Mouse (Mus musculus) T-helper 17 cell (primary cell): ENCODE data around the gene Irf2bp2.

Source experiments
- in situ Hi-C, 2 experiments: fragments of 300-600 bp; cut with MboI, MseI; formaldehyde crosslinking; loops; 1 replicate in 1 of 2; 2 replicates in 1 of 2; pipeline ENCODE4 v1.15.1; 2025; ENCODE audit warnings: high pct_unique_total_duplicates in 2 of 2

Gene Irf2bp2

DNA sequence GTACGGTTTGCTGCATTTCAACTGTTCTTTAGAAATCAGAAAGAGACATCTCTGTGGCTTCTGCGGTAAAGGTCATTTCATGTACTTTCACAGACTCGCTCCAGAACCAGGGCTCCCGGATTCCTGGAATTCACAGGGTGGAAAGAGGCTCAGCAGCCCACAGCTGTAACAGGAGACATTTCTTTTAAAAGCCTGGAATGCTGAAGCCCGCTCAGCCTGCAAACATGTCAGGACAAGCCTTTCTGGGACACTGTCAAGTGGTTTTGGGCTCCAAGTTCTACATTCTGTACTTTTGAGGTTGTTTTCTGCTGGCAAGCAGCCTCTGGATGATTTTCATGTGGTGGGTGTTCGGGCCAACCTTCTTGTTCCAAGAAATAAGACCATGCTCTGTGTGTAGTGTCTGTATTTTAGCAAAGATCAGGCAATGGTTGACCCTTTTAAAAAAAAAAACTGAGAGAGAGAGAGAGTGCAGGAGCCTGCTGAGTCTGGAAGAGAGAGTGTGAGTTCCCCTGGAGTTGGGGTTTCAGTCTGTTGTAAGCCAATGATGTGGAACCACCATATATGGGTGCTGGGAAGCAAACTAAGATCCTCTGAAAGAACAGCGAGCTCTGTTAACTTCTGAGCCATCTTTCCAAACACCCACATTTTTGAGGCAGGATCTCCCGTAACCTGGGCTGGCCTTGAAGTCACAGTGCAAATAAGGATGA, 9.6 kb upstream of the Irf2bp2 start:
- in situ Hi-C loops: loop anchor here in 1 of 2 experiments (5.0 kb wide), 1 partner anchor 49 kb away; no protein-coding TSS in a partner anchor

DNA sequence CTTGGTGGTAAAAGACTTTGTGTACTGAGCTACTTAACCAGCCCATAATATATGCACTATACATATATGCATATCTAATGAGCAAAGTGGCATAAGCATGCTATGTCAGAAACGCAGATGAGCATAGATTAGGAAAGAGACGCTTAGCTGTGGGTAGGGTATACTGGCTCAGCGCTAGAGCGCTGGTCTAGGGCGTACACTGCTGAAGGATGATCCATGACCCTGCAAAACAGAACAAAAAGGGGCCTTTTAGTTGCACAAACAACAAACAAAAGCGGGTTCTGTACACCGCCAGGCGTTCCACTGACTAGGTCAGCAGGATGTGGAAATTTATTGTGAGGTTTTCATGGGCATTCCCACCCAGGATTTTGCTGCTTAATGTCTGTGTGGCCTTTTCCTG, 8.9 kb upstream of the Irf2bp2 start:
- in situ Hi-C loops: loop anchor here in 1 of 2 experiments (5.0 kb wide), 1 partner anchor 50 kb away; no protein-coding TSS in a partner anchor

GRCm38 (mm10) chr8:126601325-126601724, 7.5 kb upstream of the Irf2bp2 start:
- in situ Hi-C loops: loop anchor here in 1 of 2 experiments (5.0 kb wide), 1 partner anchor 51 kb away; no protein-coding TSS in a partner anchor

- in situ Hi-C loops: loop anchor here in 1 of 2 experiments (5.0 kb wide), 1 partner anchor 51 kb away; no protein-coding TSS in a partner anchor
Observed at GRCm38 (mm10) chr8:126600816-126601243, 7.0 kb upstream of the Irf2bp2 start.

DNA sequence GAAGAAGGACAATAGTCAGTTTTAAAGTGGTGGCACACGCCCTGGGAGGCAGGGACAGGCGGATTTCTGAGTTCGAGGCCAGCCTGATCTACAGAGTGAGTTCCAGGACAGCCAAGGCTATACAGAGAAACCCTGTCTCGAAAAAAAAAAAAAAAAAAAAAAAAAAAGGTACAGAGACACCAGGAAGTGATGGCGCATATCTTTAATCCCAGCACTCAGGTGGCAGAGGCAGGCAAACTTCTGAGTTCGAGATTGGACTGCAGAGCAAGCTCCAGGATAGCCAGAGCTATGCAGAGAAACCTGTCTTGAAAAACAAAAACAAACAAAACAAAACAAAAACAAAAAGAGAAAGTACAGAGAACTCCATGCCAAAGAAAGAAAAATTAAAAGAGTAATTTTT, 6.6 kb upstream of the Irf2bp2 start:
- in situ Hi-C loops: loop anchor here in 1 of 2 experiments (5.0 kb wide), 1 partner anchor 52 kb away; no protein-coding TSS in a partner anchor

GRCm38 (mm10) chr8:126599297-126599696, 5.5 kb upstream of the Irf2bp2 start:
- in situ Hi-C loops: loop anchor here in 1 of 2 experiments (5.0 kb wide), 1 partner anchor 88 kb away; no protein-coding TSS in a partner anchor

- in situ Hi-C loops: loop anchor here in 1 of 2 experiments (5.0 kb wide), 1 partner anchor 89 kb away; no protein-coding TSS in a partner anchor
Observed at GRCm38 (mm10) chr8:126598218-126598617, 4.4 kb upstream of the Irf2bp2 start.

DNA sequence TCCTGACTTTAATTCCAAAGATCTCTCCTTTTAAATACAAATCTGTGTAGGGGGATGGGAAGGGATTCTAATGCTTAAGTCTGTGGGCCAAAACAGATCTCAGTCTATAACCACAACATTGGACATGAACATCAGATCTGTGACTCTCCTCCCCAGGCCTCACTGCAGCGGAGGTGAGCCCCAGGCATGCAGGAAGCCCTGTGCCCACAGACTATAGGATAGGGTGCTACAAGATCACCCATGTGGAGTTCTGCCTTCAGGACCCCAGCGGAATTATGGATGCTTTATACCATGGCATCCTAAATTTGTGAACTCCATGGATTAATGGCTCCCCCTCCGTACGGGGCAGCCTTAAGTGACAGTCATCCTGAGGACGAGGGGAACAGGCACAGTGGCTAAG, 2.9 kb upstream of the Irf2bp2 start:
- in situ Hi-C loops: loop anchor here in 1 of 2 experiments (5.0 kb wide), 1 partner anchor 91 kb away; no protein-coding TSS in a partner anchor

DNA sequence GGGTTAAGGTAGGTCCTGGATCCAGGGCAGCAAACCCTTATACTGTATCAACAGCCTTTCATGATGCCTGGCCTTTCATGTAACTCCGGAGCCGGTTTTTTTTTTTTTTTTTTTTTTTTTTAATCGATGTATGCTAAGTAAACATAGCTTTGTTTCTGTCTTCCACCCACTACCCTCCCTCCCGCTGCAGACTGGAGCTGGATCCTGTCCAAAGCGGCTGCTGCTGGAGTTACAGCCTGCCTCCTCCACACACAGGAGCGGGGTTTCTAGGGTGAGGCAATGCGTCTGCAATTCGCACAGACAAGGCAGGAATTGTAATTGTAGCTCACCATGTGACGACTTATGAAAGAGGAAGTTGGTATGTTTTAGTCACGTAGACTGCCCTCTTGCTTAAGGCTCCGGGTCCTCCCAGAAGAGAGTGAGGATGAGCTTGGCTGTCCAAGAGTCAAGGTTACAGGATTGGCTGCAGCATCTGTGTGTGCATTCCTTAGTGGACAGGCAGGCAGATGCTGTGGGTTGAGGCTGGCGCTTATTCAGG, 2.4 kb upstream of the Irf2bp2 start:
- in situ Hi-C loops: loop anchor here in 1 of 2 experiments (5.0 kb wide), 1 partner anchor 91 kb away; no protein-coding TSS in a partner anchor

DNA sequence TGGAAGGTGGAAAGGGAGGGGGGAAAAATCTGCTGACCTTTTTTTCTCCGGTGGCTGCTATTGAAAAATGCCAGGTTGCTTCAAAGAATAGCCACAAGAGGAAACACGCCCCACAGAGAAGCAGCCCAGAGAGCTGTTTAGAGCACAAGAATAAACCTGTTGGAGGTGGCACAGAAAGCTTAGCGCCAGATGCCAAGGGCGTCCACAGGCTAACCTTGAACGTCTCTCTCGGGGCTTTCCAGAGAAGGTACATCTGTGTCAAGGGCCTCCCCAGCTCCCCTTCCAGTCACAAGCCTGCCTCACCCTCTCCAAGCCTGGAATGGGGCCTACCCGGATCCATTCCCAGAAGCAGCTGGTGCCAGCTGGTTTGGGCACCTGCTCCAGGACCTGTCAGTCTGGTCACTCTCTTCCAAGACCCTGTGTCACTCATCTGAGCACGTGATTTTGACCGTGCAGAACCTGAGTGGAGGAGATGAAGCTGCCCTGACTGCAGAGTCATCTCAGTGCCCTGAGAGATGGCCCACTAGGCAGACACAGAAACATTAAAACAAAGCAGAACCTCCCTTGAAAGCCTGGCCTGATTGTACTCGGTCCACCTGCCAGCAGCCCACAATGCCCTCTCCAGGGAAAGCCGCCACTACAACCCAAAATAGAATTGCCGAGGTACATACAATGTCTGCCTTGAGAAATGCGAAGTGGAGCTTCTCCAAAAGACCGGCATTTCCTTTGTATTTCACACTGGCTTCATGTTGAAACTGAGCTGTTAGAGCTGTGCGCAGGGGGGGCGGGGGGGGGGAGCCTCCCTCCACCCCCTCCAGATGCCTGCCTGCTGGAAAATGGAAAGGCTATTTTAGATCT, 1.6 kb upstream of the Irf2bp2 start:
- in situ Hi-C loops: loop anchor here in 1 of 2 experiments (5.0 kb wide), 1 partner anchor 92 kb away; no protein-coding TSS in a partner anchor

- in situ Hi-C loops: loop anchor here in 1 of 2 experiments (5.0 kb wide), 1 partner anchor 253 kb away; no protein-coding TSS in a partner anchor
Observed at GRCm38 (mm10) chr8:126594481-126595000, 755 bp upstream of the Irf2bp2 start.

DNA sequence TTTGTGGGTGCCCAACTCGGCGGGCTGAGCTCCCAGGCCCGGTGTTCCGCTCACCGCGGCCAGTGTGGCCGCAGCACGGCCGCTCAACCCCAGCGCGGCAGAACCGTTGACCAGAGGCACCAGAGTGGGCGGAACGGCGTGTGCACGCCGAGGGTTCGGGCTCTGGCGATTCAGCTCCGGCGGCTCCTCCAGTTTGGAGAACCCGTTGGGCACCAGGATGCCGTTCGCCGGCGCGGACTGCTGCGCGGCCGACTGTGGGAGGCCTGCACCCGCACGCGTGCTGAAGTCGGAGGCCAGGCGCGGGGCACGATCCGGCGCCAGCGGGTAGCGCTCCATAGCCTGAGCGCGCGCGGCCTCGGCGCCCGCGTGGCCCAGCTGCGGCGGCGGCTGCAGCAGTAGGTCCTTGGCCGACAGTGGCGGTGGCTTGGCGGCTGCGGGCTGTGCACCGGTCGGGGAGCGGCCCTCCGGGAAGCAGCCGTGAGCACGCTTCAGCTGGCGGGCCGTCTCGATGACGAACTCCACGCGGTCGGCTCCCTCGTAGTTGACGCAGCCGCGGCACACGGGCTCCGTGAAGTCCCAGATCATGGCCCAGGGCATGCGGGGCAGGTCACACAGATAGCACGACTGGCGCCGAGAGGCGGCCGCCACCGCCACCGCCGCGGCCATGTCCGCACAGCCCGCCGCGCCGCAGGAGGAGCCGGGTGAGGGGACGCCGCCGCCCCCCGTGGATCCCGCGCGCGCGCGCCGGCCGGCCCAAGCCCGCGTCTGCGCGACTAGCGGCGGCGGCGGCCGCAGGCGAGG, 815 bp downstream of the Irf2bp2 start:
- in situ Hi-C loops: loop anchor here in 1 of 2 experiments (5.0 kb wide), 1 partner anchor 254 kb away; no protein-coding TSS in a partner anchor

DNA sequence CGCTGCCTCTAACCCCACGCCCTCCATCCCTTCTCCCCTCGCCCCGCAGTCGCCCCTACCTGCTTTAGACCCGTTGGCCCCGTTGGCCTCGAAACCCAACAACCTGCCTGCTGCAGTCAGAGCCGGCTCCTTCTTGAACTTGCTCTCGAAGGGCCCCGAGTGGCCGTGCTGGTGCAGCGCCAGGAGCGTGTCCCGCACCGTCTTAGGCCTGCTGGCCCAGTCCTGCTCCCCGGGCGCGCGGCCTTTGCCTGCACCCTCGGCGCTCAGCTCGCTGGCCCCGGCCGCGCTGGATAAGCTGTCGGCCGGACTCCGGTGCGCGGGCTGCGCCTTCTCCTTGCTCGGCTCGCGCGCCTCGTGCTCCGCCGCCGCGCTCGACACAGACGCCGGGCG, 1.4 kb downstream of the Irf2bp2 start:
- in situ Hi-C loops: loop anchor here in 1 of 2 experiments (5.0 kb wide), 1 partner anchor 255 kb away; no protein-coding TSS in a partner anchor

DNA sequence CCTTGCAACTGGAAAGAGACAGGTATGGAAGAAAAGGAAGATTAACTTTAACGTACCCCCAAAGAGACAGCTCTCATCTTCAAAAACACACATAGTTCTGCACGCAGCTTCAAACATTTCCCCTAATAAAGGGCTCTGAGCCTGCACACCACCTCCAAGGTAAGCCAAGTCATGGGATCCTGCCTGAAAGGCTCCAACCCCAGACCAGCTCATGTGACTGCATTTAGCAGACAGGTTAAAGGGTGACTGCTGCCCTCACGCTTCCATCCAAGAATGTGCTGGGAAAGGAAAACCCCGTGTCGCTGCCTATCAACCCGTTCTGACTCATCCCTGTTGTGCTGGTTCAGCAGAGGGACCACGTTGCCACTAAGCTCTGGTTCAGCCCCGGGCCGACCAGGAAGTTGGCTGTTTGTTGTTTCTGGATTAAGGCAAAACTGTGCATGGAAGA, 1.9 kb downstream of the Irf2bp2 start:
- in situ Hi-C loops: loop anchor here in 1 of 2 experiments (5.0 kb wide), 1 partner anchor 255 kb away; no protein-coding TSS in a partner anchor

DNA sequence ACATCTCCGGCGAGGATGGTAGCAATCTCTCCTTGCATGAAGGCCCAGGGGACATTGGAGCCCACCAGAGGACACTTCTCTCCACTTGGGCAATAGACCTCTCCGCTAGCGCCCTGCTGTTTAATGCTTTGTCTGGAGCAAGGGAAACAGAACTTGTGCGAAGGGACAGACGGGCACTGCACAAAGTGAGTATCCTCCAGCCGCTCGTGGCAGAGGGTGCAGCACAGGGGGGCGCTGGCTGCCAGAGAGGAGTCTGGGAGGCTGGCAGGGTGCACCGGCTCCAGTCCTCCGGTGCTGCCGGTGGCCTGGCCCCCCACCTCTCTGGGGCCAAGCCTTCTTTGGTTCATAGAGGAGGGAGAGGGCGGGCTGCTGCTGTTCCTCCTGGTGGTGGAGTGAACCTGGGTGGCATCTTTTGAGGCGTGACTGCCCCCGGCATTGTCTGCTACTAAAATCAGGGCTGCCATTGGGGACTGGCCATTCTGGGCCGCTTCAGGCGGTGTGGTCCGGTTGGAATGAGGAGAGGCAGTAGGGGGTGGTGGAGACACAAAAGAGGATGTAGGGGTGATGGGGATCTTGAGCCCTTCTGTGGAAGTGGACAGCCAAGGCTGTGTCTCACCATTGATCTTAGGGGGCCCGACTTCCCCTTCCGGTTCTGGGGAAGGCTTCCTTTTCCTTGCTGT, 2.5 kb downstream of the Irf2bp2 start:
- in situ Hi-C loops: loop anchor here in 1 of 2 experiments (5.0 kb wide), 1 partner anchor 256 kb away; no protein-coding TSS in a partner anchor

- in situ Hi-C loops: loop anchor here in 1 of 2 experiments (5.0 kb wide), 1 partner anchor 257 kb away; no protein-coding TSS in a partner anchor
Observed at GRCm38 (mm10) chr8:126590599-126590998, 3.2 kb downstream of the Irf2bp2 start.

GRCm38 (mm10) chr8:126590024-126590529, 3.7 kb downstream of the Irf2bp2 start:
- in situ Hi-C loops: loop anchor here in 1 of 2 experiments (5.0 kb wide), 1 partner anchor 257 kb away; no protein-coding TSS in a partner anchor

- in situ Hi-C loops: loop anchor here (5.0 kb wide), 1 partner anchor 258 kb away; no protein-coding TSS in a partner anchor
Observed at GRCm38 (mm10) chr8:126589507-126590023, 4.2 kb downstream of the Irf2bp2 start.
